In genomic region chr5:66540246-66540645, GRCm38 (mm10) we compare ENCODE assay signal across 21 mouse cellular contexts.
DNase-seq lines count a peak whose midpoint lies in the region; ATAC-seq lines count a peak whose summit lies in the region.
"Had no signal": no experiment of that assay in that cellular context is flagged by ENCODE, and none has a peak within 500 bp of the region (broad histone marks: within the 10 kb centered on the region; RNA-seq: fewer than 3 reads in every experiment).

No protein-coding gene starts in this region.

- no peak overlapping the region for H3K4me2 ChIP-seq in forebrain, embryonic 11.5 days (ENCODE audit: low read depth, low read length, severe bottlenecking)
- no peak overlapping the region for H3K4me2 ChIP-seq in forebrain, embryonic 15.5 days (replicated peaks)

- no peak overlapping the region for H3K27ac ChIP-seq in forebrain, embryonic 11.5 days (ENCODE audit: low read depth, low read length)
- no peak overlapping the region for H3K27ac ChIP-seq in forebrain, embryonic 15.5 days (replicated peaks)
- no peak overlapping the region for H3K27ac ChIP-seq in heart, embryonic 10.5 days

- no peak overlapping the region for H3K9ac ChIP-seq in forebrain, embryonic 11.5 days (ENCODE audit: low read length)
- no peak overlapping the region for H3K9ac ChIP-seq in forebrain, embryonic 15.5 days (replicated peaks)

- 96% methylated on average over 4 of the region's 4 CpGs for WGBS in forebrain, embryonic 11.5 days
- WGBS in forebrain, embryonic 15.5 days, result 98% methylated on average over 4 of the region's 4 CpGs
- WGBS in heart, embryonic 10.5 days, result 94% methylated on average over 4 of the region's 4 CpGs

- H3K27me3 ChIP-seq in forebrain, embryonic 11.5 days (ENCODE audit: control insufficient read depth, insufficient read depth, low read length), result no peaks in the 10 kb centered on the region
- H3K27me3 ChIP-seq in forebrain, embryonic 15.5 days, result no peaks in the 10 kb centered on the region
- H3K27me3 ChIP-seq in heart, embryonic 10.5 days (ENCODE audit: insufficient read depth, poor library complexity, severe bottlenecking), result no peaks in the 10 kb centered on the region
- H3K27me3 ChIP-seq: CH12.LX, Patski had no signal

- no peak for ATAC-seq in forebrain, embryonic 11.5 days (replicated peaks; ENCODE audit: low FRiP score)
- ATAC-seq in forebrain, embryonic 15.5 days (replicated peaks), result no peak
- ATAC-seq: activated CD4-positive, CD25-positive, alpha-beta regulatory T cell, adult 4 months; CD4-positive, CD25-positive, alpha-beta regulatory T cell, adult 4 months; Patski had no signal

- intact Hi-C loops in heart, postnatal 36 days (cut with DNase I), result no loop called here

- H3K36me3 ChIP-seq in forebrain, embryonic 11.5 days (ENCODE audit: control insufficient read depth, insufficient read depth, low read length), result no peaks in the 10 kb centered on the region
- H3K36me3 ChIP-seq in forebrain, embryonic 15.5 days, result no peaks in the 10 kb centered on the region
- no peaks in the 10 kb centered on the region for H3K36me3 ChIP-seq in heart, embryonic 10.5 days
- H3K36me3 ChIP-seq: G1E had no signal

- H3K4me3 ChIP-seq in forebrain, embryonic 11.5 days (ENCODE audit: low read depth, low read length), result no peak overlapping the region
- no peak overlapping the region for H3K4me3 ChIP-seq in forebrain, embryonic 15.5 days
- no peak overlapping the region for H3K4me3 ChIP-seq in heart, embryonic 10.5 days

- no peaks in the 10 kb centered on the region for H3K9me3 ChIP-seq in forebrain, embryonic 11.5 days (ENCODE audit: control insufficient read depth, low read length)
- no peaks in the 10 kb centered on the region for H3K9me3 ChIP-seq in forebrain, embryonic 15.5 days
- no peaks in the 10 kb centered on the region for H3K9me3 ChIP-seq in heart, embryonic 10.5 days

- peaks cover under 1% of the 10 kb centered on the region; the same call in 1 of the 2 replicates for H3K4me1 ChIP-seq in forebrain, embryonic 11.5 days (replicated peaks; ENCODE audit: control insufficient read depth, insufficient read depth, low read length)
- peaks cover 18% of the 10 kb centered on the region for H3K4me1 ChIP-seq in forebrain, embryonic 15.5 days
- H3K4me1 ChIP-seq in heart, embryonic 10.5 days, result peaks cover 32% of the 10 kb centered on the region

- peak; percentile 26 for DNase-seq in forebrain, embryonic 11.5 days (ENCODE audit: low spot score)
- DNase-seq in heart, adult 11 months, result peak; percentile 65
- no peak for DNase-seq in heart, postnatal 36 days
- DNase-seq in heart, embryonic 10.5 days (ENCODE audit: low spot score), result peak; percentile 55
- no peak for DNase-seq in heart, adult 8-10 months (ENCODE audit: low spot score)
- DNase-seq: adrenal gland, adult 2 months; adrenal gland, adult 8-10 months; adrenal gland, postnatal 10 days; adrenal gland, postnatal 14 days; adrenal gland, postnatal 25 days; adrenal gland, postnatal 36 days; B cell, adult 2 months; cerebellum, adult 11 months; cerebellum, adult 11-12 months; cerebellum, adult 18-20 months had no signal

Comparison
In these comparisons a context has a peak if more than half of its experiments do, and no peak if none do; other contexts are left out.
1. DNase-seq: peak in forebrain, embryonic 11.5 days (single experiment), heart, adult 11 months (single experiment) and heart, embryonic 10.5 days (single experiment); none in heart, postnatal 36 days (0 of 2) and heart, adult 8-10 months (single experiment).